Mouse (Mus musculus) heart, postnatal 14 days (tissue): ENCODE measurements at regions not wholly inside any gene's neighbourhood (a gene's known extent, or its start where the extent isn't known, plus 50 kb on each side); places are given as distances from the start of the nearest gene placed in this dataset.

Experiments used
- DNase-seq, 2 experiments: peaks; one replicate each; pipeline ENCODE4 v3.0.0; 2021 to 2022
- intact Hi-C: fragments of 180-260 bp; cut with DNase I; formaldehyde crosslinking; loops from one replicate; pipeline ENCODE4 v1.15.1; 2025

GRCm38 (mm10) chr6:36286664-36287063 is 101.2 kb upstream of the Chrm2 start:
- intact Hi-C loops = no loop called here
- no peak for DNase-seq

- no peak for DNase-seq
- intact Hi-C loops = no loop called here
Observed at GRCm38 (mm10) chr6:36313586-36313985, 74.3 kb upstream of the Chrm2 start.
